Mouse (Mus musculus) small intestine, adult 2 months (tissue): ENCODE measurements around the gene Erp29. TPM values are rescaled to one million over a fixed set of nuclear protein-coding genes. Genes with fewer than 3 reads are reported as not detected.

Experiments used
- H3K27ac ChIP-seq: fragments of 200-500 bp; 2 replicates; pipeline ENCODE4 v1.5.1; 2012; ENCODE audit warnings: low read depth, low read length, control low read depth, inconsistent platforms; ENCODE audit not compliant: insufficient read depth
- H3K27me3 ChIP-seq: fragments of 200-500 bp; 2 replicates; pipeline ENCODE4 v1.6.1; 2012; ENCODE audit warnings: mild to moderate bottlenecking, moderate library complexity, low read length, inconsistent platforms; ENCODE audit not compliant: control insufficient read depth, insufficient read depth
- H3K36me3 ChIP-seq: fragments of 200-500 bp; 2 replicates; pipeline ENCODE4 v1.6.1; 2012; ENCODE audit warnings: mild to moderate bottlenecking, low read length, control low read depth, inconsistent platforms; ENCODE audit not compliant: control insufficient read depth, insufficient read depth
- H3K4me1 ChIP-seq: fragments of 200-500 bp; 2 replicates; pipeline ENCODE4 v1.6.1; 2012; ENCODE audit warnings: low read length, inconsistent platforms, mixed read lengths; ENCODE audit not compliant: control insufficient read depth, insufficient read depth, insufficient read length
- H3K4me3 ChIP-seq: fragments of 200-500 bp; 2 replicates; pipeline ENCODE4 v1.5.1; 2012; ENCODE audit warnings: low read depth, mild to moderate bottlenecking, control low read depth, inconsistent platforms, low read length, moderate library complexity
- CTCF ChIP-seq: fragments of 200-500 bp; IDR thresholded peaks from 2 replicates; pipeline ENCODE4 v1.5.1; 2012; ENCODE audit warnings: low read depth, mild to moderate bottlenecking, control low read depth, inconsistent platforms, low read length, moderate library complexity, mixed read lengths; ENCODE audit not compliant: insufficient replicate concordance, insufficient read length; ENCODE audit errors: extremely low read depth
- POLR2A ChIP-seq: fragments of 200-500 bp; IDR thresholded peaks from 2 replicates; pipeline ENCODE4 v1.6.1; 2012; ENCODE audit warnings: low read depth, mild to moderate bottlenecking, control low read depth, inconsistent platforms, low read length, moderate library complexity
- WGBS: fragments of 180-500 bp; shearing (Covaris S2); methylation state at CpG from one replicate; pipeline ENCODE4 v1.1.7; 2018; 5-methylcytosine and 5-hydroxymethylcytosine counted together
- polyA plus RNA-seq: library from polyadenylated mRNA; depleted of rRNA; stranded (reverse); fragments of >200 nt; gene quantifications from 2 replicates; pipeline ENCODE4 v1.2.3, GENCODE M21; 2012

The Erp29 gene
- polyA plus RNA-seq, 1 experiment, result 35.6 TPM

GRCm38 (mm10) chr5:121474610-121475009 is 22.3 kb upstream of the Erp29 start:
- no peaks in the 10 kb centered on the region for H3K27me3 ChIP-seq
- H3K4me1 ChIP-seq, result no peaks in the 10 kb centered on the region
- no peak overlapping the region for H3K27ac ChIP-seq
- 67% methylated on average over 7 of the region's 7 CpGs for WGBS
- H3K4me3 ChIP-seq, result no peak overlapping the region
- TF ChIP-seq CTCF (no peak), POLR2A (no peak)
- H3K36me3 ChIP-seq, result no peaks in the 10 kb centered on the region

DNA sequence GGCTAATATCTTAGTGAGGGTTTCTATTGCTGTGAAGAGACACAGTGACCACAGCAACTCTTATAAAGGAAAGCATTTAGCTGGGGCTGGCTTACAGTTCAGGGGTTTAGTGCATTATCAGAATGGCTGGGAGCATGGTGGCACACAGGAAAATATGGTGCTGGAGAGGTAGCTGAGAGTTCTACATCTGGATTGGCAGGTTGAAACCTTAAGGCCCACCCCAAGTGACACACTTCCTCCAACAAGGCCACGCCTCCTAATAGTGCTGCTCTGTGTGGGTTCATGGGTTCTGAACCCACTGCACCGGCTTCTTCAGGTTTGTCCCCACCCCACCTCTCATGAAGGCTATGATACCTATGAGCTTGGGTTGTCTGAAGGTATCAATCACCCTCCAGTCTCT is 20.1 kb upstream of the Erp29 start:
- no peaks in the 10 kb centered on the region for H3K4me1 ChIP-seq
- no peak for TF ChIP-seq POLR2A
- no peak overlapping the region for H3K27ac ChIP-seq
- 96% methylated on average over 2 of the region's 2 CpGs for WGBS
- H3K27me3 ChIP-seq, result no peaks in the 10 kb centered on the region
- no peak overlapping the region for H3K4me3 ChIP-seq
- no peaks in the 10 kb centered on the region for H3K36me3 ChIP-seq

DNA sequence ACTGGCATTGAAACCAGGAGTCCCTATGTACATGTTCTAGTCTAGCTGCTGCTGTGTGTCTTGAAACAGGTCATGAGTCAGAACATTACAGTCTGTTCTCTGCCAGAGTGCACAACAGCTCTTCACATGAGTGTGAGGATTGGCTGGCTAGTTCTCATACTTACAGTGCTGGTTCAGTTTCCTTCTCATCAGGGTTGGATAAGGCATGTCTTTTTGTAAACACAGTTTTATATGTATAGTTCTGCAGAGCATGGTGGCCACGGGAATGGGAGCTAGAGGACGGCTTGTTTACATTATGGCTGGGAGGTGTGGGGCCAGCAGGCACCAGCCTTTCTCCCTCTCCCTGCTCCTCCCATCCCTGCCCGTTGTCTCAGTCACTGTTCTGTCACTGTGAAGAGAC is 17.3 kb upstream of the Erp29 start:
- no peak overlapping the region for H3K4me3 ChIP-seq
- 22% methylated on average over 3 of the region's 3 CpGs for WGBS
- TF ChIP-seq POLR2A, result no peak
- TF ChIP-seq CTCF, result no peak
- H3K27me3 ChIP-seq, result no peaks in the 10 kb centered on the region
- H3K4me1 ChIP-seq, result no peaks in the 10 kb centered on the region
- no peaks in the 10 kb centered on the region for H3K36me3 ChIP-seq
- H3K27ac ChIP-seq, result no peak overlapping the region

DNA sequence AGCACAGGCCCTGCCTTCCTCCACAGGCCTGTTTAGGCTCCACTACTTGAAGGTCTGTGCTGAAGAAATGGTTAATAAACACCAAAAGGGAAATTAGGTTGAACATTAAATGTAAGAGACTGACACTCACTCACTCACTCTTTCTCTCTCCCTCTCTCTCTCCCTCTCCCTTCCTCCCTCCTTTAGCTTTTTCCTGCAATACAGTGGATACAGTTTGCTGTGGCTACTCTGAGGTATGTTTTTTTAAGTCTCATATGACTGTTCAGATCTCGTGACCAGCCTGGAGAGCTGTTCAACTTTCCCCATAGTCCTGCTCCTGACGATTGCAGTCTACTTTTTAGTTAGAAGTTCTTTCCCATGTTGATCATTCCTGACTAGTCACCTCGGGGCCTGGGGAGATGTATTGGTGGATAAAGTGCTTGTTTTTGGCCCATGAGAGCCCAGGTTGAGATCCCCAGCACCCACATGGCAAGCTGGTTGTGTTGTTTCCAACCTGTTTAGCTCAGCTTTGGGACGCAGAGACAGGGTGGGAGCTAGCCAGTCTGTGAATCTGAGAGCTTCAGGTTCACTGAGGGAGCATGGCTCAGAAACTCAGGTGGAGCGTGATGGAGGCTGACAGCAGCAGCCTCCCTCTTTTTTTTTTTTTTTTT is 11.4 kb upstream of the Erp29 start:
- Histone ChIP-seq H3K27me3 (no peaks in the 10 kb centered on the region), H3K27ac (no peak overlapping the region), H3K4me1 (peaks cover 8% of the 10 kb centered on the region; the same call in 1 of the 2 replicates), H3K36me3 (no peaks in the 10 kb centered on the region), H3K4me3 (no peak overlapping the region)
- no peak for TF ChIP-seq CTCF
- no peak for TF ChIP-seq POLR2A
- WGBS, result 79% methylated on average over 5 of the region's 5 CpGs

- H3K4me3 ChIP-seq, result no peak overlapping the region
- TF ChIP-seq POLR2A (no peak), CTCF (no peak)
- 40% methylated on average over 5 of the region's 5 CpGs for WGBS
- H3K4me1 ChIP-seq, result peaks cover 8% of the 10 kb centered on the region; the same call in 1 of the 2 replicates
- no peaks in the 10 kb centered on the region for H3K27me3 ChIP-seq
- H3K27ac ChIP-seq, result no peak overlapping the region
- H3K36me3 ChIP-seq, result no peaks in the 10 kb centered on the region
Measured at GRCm38 (mm10) chr5:121462967-121463366, 10.7 kb upstream of the Erp29 start.

DNA sequence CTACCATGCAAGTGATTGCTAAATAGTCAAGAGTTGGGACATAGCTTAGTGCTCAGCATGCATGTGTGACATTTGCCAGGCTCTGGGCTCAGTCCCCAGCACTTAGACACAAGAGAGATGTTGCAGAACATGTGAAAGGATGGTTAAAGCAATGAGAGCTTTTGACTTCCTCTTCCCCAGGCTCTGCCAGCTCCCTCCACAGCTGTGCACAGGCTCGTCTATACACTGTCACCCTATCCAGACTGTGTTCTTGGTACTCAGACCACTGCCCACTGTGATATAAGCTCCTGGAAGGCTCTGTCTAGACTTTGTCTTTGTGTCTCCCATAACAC is 9.8 kb upstream of the Erp29 start:
- H3K27me3 ChIP-seq, result no peaks in the 10 kb centered on the region
- H3K36me3 ChIP-seq, result no peaks in the 10 kb centered on the region
- TF ChIP-seq CTCF, result no peak
- no peak for TF ChIP-seq POLR2A
- WGBS, result 19% methylated on average over 1 of the region's 1 CpGs
- no peak overlapping the region for H3K27ac ChIP-seq
- no peak overlapping the region for H3K4me3 ChIP-seq
- H3K4me1 ChIP-seq, result peaks cover 8% of the 10 kb centered on the region; the same call in 1 of the 2 replicates

DNA sequence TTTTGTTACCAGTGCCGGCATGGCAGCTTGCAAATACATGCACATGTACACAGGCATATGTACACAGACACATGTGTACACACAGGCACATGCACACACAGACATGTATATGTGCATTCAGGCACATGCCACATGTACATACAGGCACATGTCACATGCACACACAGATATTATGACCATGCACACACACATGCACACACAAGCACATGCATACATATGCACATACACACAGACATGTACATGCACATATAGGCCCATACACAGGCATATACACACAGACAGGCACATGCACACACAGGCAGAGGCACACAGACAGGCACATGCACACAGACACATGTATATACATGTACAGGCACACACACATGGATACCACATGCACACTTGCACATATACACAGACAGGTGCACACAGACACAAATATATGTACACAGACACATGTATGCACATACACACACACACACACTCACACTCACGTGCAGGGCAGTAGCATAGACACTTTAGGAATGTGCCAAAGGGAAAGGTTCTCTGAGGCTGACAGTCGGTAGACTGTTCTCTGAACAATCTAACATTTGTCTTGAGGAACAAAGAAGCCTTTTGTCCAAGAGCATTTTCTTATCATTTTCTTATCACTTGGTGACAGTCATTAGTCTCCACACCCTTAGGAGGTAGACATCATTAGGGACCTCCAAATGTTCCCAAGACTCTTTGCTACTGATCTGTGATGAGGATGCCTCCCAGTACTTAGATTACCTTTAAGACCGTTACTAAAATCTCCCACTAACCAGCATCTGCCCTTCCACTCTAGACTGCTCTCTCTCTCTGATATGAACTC is 9.2 kb upstream of the Erp29 start:
- 46% methylated on average over 4 of the region's 4 CpGs for WGBS
- H3K4me1 ChIP-seq, result peaks cover 8% of the 10 kb centered on the region; the same call in 1 of the 2 replicates
- H3K27ac ChIP-seq, result no peak overlapping the region
- H3K4me3 ChIP-seq, result no peak overlapping the region
- H3K27me3 ChIP-seq, result no peaks in the 10 kb centered on the region
- no peaks in the 10 kb centered on the region for H3K36me3 ChIP-seq
- TF ChIP-seq CTCF, result no peak
